Mouse (Mus musculus): ENCODE measurements around the gene Asb9. TPM values are rescaled to one million over a fixed set of nuclear protein-coding genes. Genes with fewer than 3 reads are reported as not detected.

Gene Asb9
- total and polyA plus RNA-seq, 3 experiments = not detected

GRCm38 (mm10) chrX:164507068-164507467 lies 941 bp downstream of the Asb9 start:
- no peak overlapping the region for H3K9ac ChIP-seq (ENCODE audit: control insufficient read depth, low read depth, low read length, poor library complexity, severe bottlenecking)
- H3K79me2 ChIP-seq (ENCODE audit: control insufficient read depth, insufficient read depth, low read length, poor library complexity) = no peaks in the 10 kb centered on the region
- peaks cover 0 to 3% of the 10 kb centered on the region in 2 experiments; a peak in 2 of 4 replicates for H3K27me3 ChIP-seq (ENCODE audit: control insufficient read depth in 1 of 2, insufficient read depth in 2 of 2, low read length in 2 of 2)
- TF ChIP-seq BHLHE40 (IDR thresholded peaks at IDR 0.05; ENCODE audit: borderline replicate concordance, low read depth, low read length) = no peak
- no peak for TF ChIP-seq TCF12 (IDR thresholded peaks at IDR 0.05; ENCODE audit: low read depth, low read length)
- no peak for TF ChIP-seq MAFK (IDR thresholded peaks at IDR 0.05; ENCODE audit: borderline replicate concordance, low read depth, low read length)
- DNase-seq (ENCODE audit: low read depth, low spot score) = no peak
- H3K9me3 ChIP-seq (replicated peaks; ENCODE audit: insufficient read depth, low read length) = no peaks in the 10 kb centered on the region
- no peak overlapping the region for H3K27ac ChIP-seq (ENCODE audit: control insufficient read depth, low read depth, low read length)
- no peaks in the 10 kb centered on the region for H3K36me3 ChIP-seq (ENCODE audit: control insufficient read depth in 1 of 2, insufficient read depth in 2 of 2, low read length in 2 of 2)
- H3K4me1 ChIP-seq (ENCODE audit: control insufficient read depth in 1 of 2, insufficient read depth in 2 of 2, low read length in 2 of 2) = no peaks in the 10 kb centered on the region
- no peak overlapping the region for H3K4me3 ChIP-seq (ENCODE audit: control insufficient read depth in 1 of 2, insufficient read depth in 1 of 2, low read depth in 2 of 2, low read length in 2 of 2)

GRCm38 (mm10) chrX:164508728-164509127 lies 2.6 kb downstream of the Asb9 start:
- Histone ChIP-seq H3K36me3 (ENCODE audit: control insufficient read depth in 1 of 2, insufficient read depth in 2 of 2, low read length in 2 of 2) (no peaks in the 10 kb centered on the region), H3K4me1 (ENCODE audit: control insufficient read depth in 1 of 2, insufficient read depth in 2 of 2, low read length in 2 of 2) (no peaks in the 10 kb centered on the region), H3K9ac (ENCODE audit: control insufficient read depth, low read depth, low read length, poor library complexity, severe bottlenecking) (no peak overlapping the region), H3K27me3 (ENCODE audit: control insufficient read depth in 1 of 2, insufficient read depth in 2 of 2, low read length in 2 of 2) (peaks cover 0 to 3% of the 10 kb centered on the region in 2 experiments; a peak in 1 of 4 replicates), H3K9me3 (replicated peaks; ENCODE audit: insufficient read depth, low read length) (no peaks in the 10 kb centered on the region), H3K79me2 (ENCODE audit: control insufficient read depth, insufficient read depth, low read length, poor library complexity) (no peaks in the 10 kb centered on the region), H3K4me3 (ENCODE audit: control insufficient read depth in 1 of 2, insufficient read depth in 1 of 2, low read depth in 2 of 2, low read length in 2 of 2) (no peak overlapping the region), H3K27ac (ENCODE audit: control insufficient read depth, low read depth, low read length) (no peak overlapping the region)
- no peak for DNase-seq (ENCODE audit: low read depth, low spot score)
- TF ChIP-seq HCFC1 (IDR thresholded peaks at IDR 0.05; ENCODE audit: low read depth, low read length) (no peak), POLR2AphosphoS5 (IDR thresholded peaks at IDR 0.05; ENCODE audit: borderline replicate concordance, low read depth, low read length) (no peak)

DNA sequence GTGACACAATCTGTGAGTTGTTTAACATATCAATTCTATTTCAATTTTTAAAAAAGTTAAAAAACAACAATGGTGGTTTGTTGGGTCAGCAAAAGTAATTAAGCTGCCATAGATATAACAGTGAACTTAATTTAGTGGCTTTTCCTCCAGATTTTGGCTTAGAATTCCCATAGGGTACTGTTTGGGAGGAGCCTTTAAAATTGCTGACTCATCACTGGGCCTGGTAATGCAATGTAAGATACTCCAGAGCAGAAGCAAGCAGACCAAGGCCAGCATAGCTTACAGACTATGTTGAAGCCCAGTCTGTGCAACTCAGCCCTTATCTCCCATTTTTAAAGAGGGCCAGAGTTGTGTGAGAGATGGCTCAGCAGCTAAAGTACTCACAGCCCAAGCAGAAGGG lies 16.0 kb downstream of the Asb9 start:
- no peaks in the 10 kb centered on the region for H3K79me2 ChIP-seq (ENCODE audit: control insufficient read depth, insufficient read depth, low read length, poor library complexity)
- no peaks in the 10 kb centered on the region for H3K4me1 ChIP-seq (ENCODE audit: control insufficient read depth in 1 of 2, insufficient read depth in 2 of 2, low read length in 2 of 2)
- TF ChIP-seq MAFK (IDR thresholded peaks at IDR 0.05; ENCODE audit: borderline replicate concordance, low read depth, low read length) = peak; percentile 56; the same call in 1 of the 2 replicates
- TF ChIP-seq GABPA (IDR thresholded peaks at IDR 0.05; ENCODE audit: low read depth, low read length) = no peak

DNA sequence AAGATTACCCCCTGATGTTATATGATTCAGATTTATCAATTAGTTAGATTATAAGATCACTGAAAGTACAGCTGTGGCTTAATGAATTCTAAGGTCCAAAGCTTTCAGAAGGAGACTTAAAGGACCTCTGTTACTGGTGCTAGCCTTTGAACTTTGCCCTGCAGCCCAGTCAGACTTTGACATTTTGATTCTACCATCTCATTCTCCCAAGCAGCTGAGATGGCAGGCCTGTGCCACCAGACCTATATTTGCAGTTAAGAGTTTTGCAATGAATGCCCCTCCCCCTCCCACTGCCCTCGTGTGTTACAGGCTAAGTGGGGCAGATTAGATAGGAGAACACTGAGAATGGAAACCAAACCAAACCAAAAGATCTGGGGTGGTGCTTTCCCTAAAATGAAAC lies 20.4 kb downstream of the Asb9 start:
- DNase-seq (ENCODE audit: low read depth, low spot score) = no peak
- Histone ChIP-seq H3K9ac (ENCODE audit: control insufficient read depth, low read depth, low read length, poor library complexity, severe bottlenecking) (no peak overlapping the region), H3K79me2 (ENCODE audit: control insufficient read depth, insufficient read depth, low read length, poor library complexity) (no peaks in the 10 kb centered on the region), H3K27ac (ENCODE audit: control insufficient read depth, low read depth, low read length) (no peak overlapping the region), H3K36me3 (ENCODE audit: control insufficient read depth in 1 of 2, insufficient read depth in 2 of 2, low read length in 2 of 2) (no peaks in the 10 kb centered on the region), H3K27me3 (ENCODE audit: control insufficient read depth in 1 of 2, insufficient read depth in 2 of 2, low read length in 2 of 2) (no peaks in the 10 kb centered on the region), H3K9me3 (replicated peaks; ENCODE audit: insufficient read depth, low read length) (no peaks in the 10 kb centered on the region), H3K4me3 (ENCODE audit: control insufficient read depth in 1 of 2, insufficient read depth in 1 of 2, low read depth in 2 of 2, low read length in 2 of 2) (no peak overlapping the region), H3K4me1 (ENCODE audit: control insufficient read depth in 1 of 2, insufficient read depth in 2 of 2, low read length in 2 of 2) (no peaks in the 10 kb centered on the region)
- TF ChIP-seq GATA1 (IDR thresholded peaks at IDR 0.05; ENCODE audit: low read depth, low read length) (no peak), BHLHE40 (IDR thresholded peaks at IDR 0.05; ENCODE audit: borderline replicate concordance, low read depth, low read length) (no peak), RAD21 (IDR thresholded peaks at IDR 0.05; ENCODE audit: low read depth, low read length) (no peak), USF1 (IDR thresholded peaks at IDR 0.05; ENCODE audit: low read depth, low read length) (no peak), RCOR1 (IDR thresholded peaks at IDR 0.05; ENCODE audit: low read depth, low read length) (no peak), SMC3 (IDR thresholded peaks at IDR 0.05; ENCODE audit: low read depth, low read length) (no peak), POLR2AphosphoS2 (IDR thresholded peaks at IDR 0.05; ENCODE audit: low read length) (no peak), POLR2A (IDR thresholded peaks at IDR 0.05; ENCODE audit: control insufficient read depth in 1 of 2, insufficient read depth in 1 of 2, low read depth in 1 of 2, low read length in 2 of 2, poor library complexity in 1 of 2) (no peak), ETS1 (IDR thresholded peaks at IDR 0.05; ENCODE audit: low read depth, low read length) (no peak), GABPA (IDR thresholded peaks at IDR 0.05; ENCODE audit: low read depth, low read length) (no peak), JUND (IDR thresholded peaks at IDR 0.05; ENCODE audit: low read depth, low read length) (no peak), MAZ (IDR thresholded peaks at IDR 0.05; ENCODE audit: low read depth, low read length) (no peak), KAT2A (conservative IDR thresholded peaks at IDR 0.05; ENCODE audit: low read depth, low read length) (no peak), NRF1 (IDR thresholded peaks at IDR 0.05; ENCODE audit: insufficient read depth, low read depth, low read length, poor library complexity, severe bottlenecking) (no peak), MYB (IDR thresholded peaks at IDR 0.05; ENCODE audit: low read depth, low read length) (no peak), CTCF (IDR thresholded peaks at IDR 0.05 in 2 of 3, conservative IDR thresholded peaks at IDR 0.05 in 1 of 3; ENCODE audit: control insufficient read depth in 1 of 3, insufficient read depth in 1 of 3, low read depth in 2 of 3, low read length in 3 of 3, poor library complexity in 1 of 3, severe bottlenecking in 1 of 3) (no peak), NELFE (IDR thresholded peaks at IDR 0.05; ENCODE audit: low read depth, low read length) (no peak)

More for the DNA sequence above, 16.0 kb downstream of the Asb9 start:
- Histone ChIP-seq H3K9me3 (replicated peaks; ENCODE audit: insufficient read depth, low read length) (no peaks in the 10 kb centered on the region), H3K36me3 (ENCODE audit: control insufficient read depth in 1 of 2, insufficient read depth in 2 of 2, low read length in 2 of 2) (no peaks in the 10 kb centered on the region), H3K27ac (ENCODE audit: control insufficient read depth, low read depth, low read length) (no peak overlapping the region), H3K4me3 (ENCODE audit: control insufficient read depth in 1 of 2, insufficient read depth in 1 of 2, low read depth in 2 of 2, low read length in 2 of 2) (no peak overlapping the region), H3K27me3 (ENCODE audit: control insufficient read depth in 1 of 2, insufficient read depth in 2 of 2, low read length in 2 of 2) (no peaks in the 10 kb centered on the region), H3K9ac (ENCODE audit: control insufficient read depth, low read depth, low read length, poor library complexity, severe bottlenecking) (no peak overlapping the region)
- DNase-seq (ENCODE audit: low read depth, low spot score) = no peak

Data from MEL (cell line).